Mouse (Mus musculus) forebrain, embryonic 11.5 days (tissue): ENCODE measurements around the gene 1110059G10Rik. TPM values are rescaled to one million over a fixed set of nuclear protein-coding genes. Genes with fewer than 3 reads are reported as not detected.

Source experiments
- ATAC-seq: fragments of 200-750 bp; cut with Nextera tagmentation; replicated peaks from 2 replicates; pipeline ENCODE4 v1.8.0; 2017; ENCODE audit warnings: moderate TSS enrichment; ENCODE audit not compliant: low FRiP score
- DNase-seq: peaks from one replicate; pipeline ENCODE4 v3.0.0-alpha.2; 2017; ENCODE audit warnings: low spot score
- H3K27ac ChIP-seq: fragments of 300-500 bp; sonication (generic); 2 replicates; pipeline ENCODE4 v1.5.1; 2014; ENCODE audit warnings: low read depth, low read length
- H3K27me3 ChIP-seq: fragments of 300-500 bp; sonication (generic); 2 replicates; pipeline ENCODE4 v1.6.1; 2014; ENCODE audit warnings: mild to moderate bottlenecking, low read length, mixed read lengths; ENCODE audit not compliant: control insufficient read depth, insufficient read depth
- H3K36me3 ChIP-seq: fragments of 300-500 bp; sonication (generic); 2 replicates; pipeline ENCODE4 v1.6.1; 2014; ENCODE audit warnings: mild to moderate bottlenecking, low read length, moderate library complexity, mixed read lengths; ENCODE audit not compliant: control insufficient read depth, insufficient read depth
- H3K4me1 ChIP-seq: fragments of 300-500 bp; sonication (generic); replicated peaks from 2 replicates; pipeline ENCODE4 v1.6.1; 2014; ENCODE audit warnings: low read length, mixed read lengths; ENCODE audit not compliant: control insufficient read depth, insufficient read depth
- H3K4me2 ChIP-seq: fragments of 300-500 bp; sonication (generic); 2 replicates; pipeline ENCODE4 v1.6.1; 2014; ENCODE audit warnings: low read depth, mild to moderate bottlenecking, low read length, moderate library complexity, mixed read lengths; ENCODE audit not compliant: severe bottlenecking
- H3K4me3 ChIP-seq: fragments of 300-500 bp; sonication (generic); 2 replicates; pipeline ENCODE4 v1.5.1; 2014; ENCODE audit warnings: low read depth, low read length
- H3K9ac ChIP-seq: fragments of 300-500 bp; sonication (generic); 2 replicates; pipeline ENCODE4 v1.6.1; 2014; ENCODE audit warnings: low read length
- H3K9me3 ChIP-seq: fragments of 300-500 bp; sonication (generic); 2 replicates; pipeline ENCODE4 v1.6.1; 2016; ENCODE audit warnings: low read length, mixed read lengths; ENCODE audit not compliant: control insufficient read depth
- WGBS: fragments of 180-500 bp; shearing (Covaris S2); extraction: QIAGEN DNeasy Blood & Tissue Kit; methylation state at CpG from one replicate; pipeline ENCODE4 v1.1.7; 2014; 5-methylcytosine and 5-hydroxymethylcytosine counted together
- polyA plus RNA-seq: library from polyadenylated mRNA; unstranded; fragments of >200 nt; fragmentation: Nextera tagmentation; extraction: Ambion mirVana; gene quantifications from 2 replicates; pipeline ENCODE4 v1.2.1, GENCODE M21; 2014

1110059G10Rik gene
- polyA plus RNA-seq, result 28.9 and 31.9 TPM in 2 replicates

GRCm38 (mm10) chr9:122950643-122951475 lies at the start of gene 1110059G10Rik, which contains the start of gene Kif15:
1110059G10Rik (minus strand) TSS chr9:122951000.
Kif15 (plus strand) TSS chr9:122951046.
- peak within 1 kb of the TSS; percentile 92 for H3K4me3 ChIP-seq
- no peaks in the 10 kb centered on the region for H3K27me3 ChIP-seq
- peak within 1 kb of the TSS; percentile 66; the same call in 1 of the 2 replicates for H3K27ac ChIP-seq
- under 1% methylated on average over 64 of the region's 64 CpGs for WGBS
- peak within 1 kb of the TSS; percentile 59 for H3K9ac ChIP-seq
- no peaks in the 10 kb centered on the region for H3K36me3 ChIP-seq
- DNase-seq, result peak; percentile 97
- peak; percentile 98 for ATAC-seq
- H3K9me3 ChIP-seq, result no peaks in the 10 kb centered on the region
- peak within 1 kb of the TSS; percentile 65 for H3K4me2 ChIP-seq
- peaks cover 3% of the 10 kb centered on the region; the same call in 1 of the 2 replicates for H3K4me1 ChIP-seq

- no peak for DNase-seq
- 93% methylated on average over 4 of the region's 4 CpGs for WGBS
- Histone ChIP-seq H3K27ac (no peak overlapping the region), H3K27me3 (no peaks in the 10 kb centered on the region), H3K4me1 (no peaks in the 10 kb centered on the region), H3K4me2 (no peak overlapping the region), H3K9me3 (no peaks in the 10 kb centered on the region), H3K36me3 (peaks cover 9% of the 10 kb centered on the region), H3K4me3 (no peak overlapping the region), H3K9ac (no peak overlapping the region)
- ATAC-seq, result no peak
Observed at GRCm38 (mm10) chr9:122999193-122999586, 48.4 kb upstream of the 1110059G10Rik start.

- Histone ChIP-seq H3K27me3 (no peaks in the 10 kb centered on the region), H3K4me2 (no peak overlapping the region), H3K4me3 (no peak overlapping the region), H3K9me3 (no peaks in the 10 kb centered on the region), H3K27ac (no peak overlapping the region), H3K9ac (no peak overlapping the region), H3K4me1 (no peaks in the 10 kb centered on the region), H3K36me3 (peaks cover 9% of the 10 kb centered on the region)
- ATAC-seq (no peak), DNase-seq (no peak)
- WGBS, result 95% methylated on average over 10 of the region's 10 CpGs
Observed at GRCm38 (mm10) chr9:122998406-122999192, 47.8 kb upstream of the 1110059G10Rik start.

GRCm38 (mm10) chr9:122928915-122929314 lies 21.9 kb downstream of the 1110059G10Rik start:
- H3K27me3 ChIP-seq, result no peaks in the 10 kb centered on the region
- peaks cover 55% of the 10 kb centered on the region for H3K36me3 ChIP-seq
- 96% methylated on average over 3 of the region's 3 CpGs for WGBS
- DNase-seq (no peak), ATAC-seq (no peak)
- no peak overlapping the region for H3K4me3 ChIP-seq
- no peak overlapping the region for H3K27ac ChIP-seq
- peaks cover under 1% of the 10 kb centered on the region; the same call in 1 of the 2 replicates for H3K4me1 ChIP-seq
- no peak overlapping the region for H3K9ac ChIP-seq
- H3K9me3 ChIP-seq, result no peaks in the 10 kb centered on the region; the same call in 1 of the 2 replicates
- no peak overlapping the region for H3K4me2 ChIP-seq

GRCm38 (mm10) chr9:122922936-122923381 lies 27.8 kb downstream of the 1110059G10Rik start, which contains the start of gene Zfp105:
Zfp105 (plus strand) TSS chr9:122923072.
- Histone ChIP-seq H3K27me3 (no peaks in the 10 kb centered on the region), H3K27ac (peak within 1 kb of the TSS; percentile 63), H3K9me3 (no peaks in the 10 kb centered on the region), H3K4me1 (peaks cover 3% of the 10 kb centered on the region; the same call in 1 of the 2 replicates), H3K4me2 (peak within 1 kb of the TSS; percentile 53), H3K9ac (peak within 1 kb of the TSS; percentile 97), H3K36me3 (peaks cover 28% of the 10 kb centered on the region), H3K4me3 (peak within 1 kb of the TSS; percentile 75)
- DNase-seq, result peak; percentile 93
- WGBS, result under 1% methylated on average over 43 of the region's 43 CpGs
- ATAC-seq, result peak; percentile 99

GRCm38 (mm10) chr9:122922436-122922835 lies 28.4 kb downstream of the 1110059G10Rik start:
- no peaks in the 10 kb centered on the region for H3K27me3 ChIP-seq
- peak; percentile 42; the same call in 1 of the 2 replicates for ATAC-seq
- H3K4me3 ChIP-seq, result peak overlapping the region; percentile 75
- no peak for DNase-seq
- H3K4me2 ChIP-seq, result peak overlapping the region; percentile 53; the same call in 1 of the 2 replicates
- no peak overlapping the region for H3K27ac ChIP-seq
- H3K9ac ChIP-seq, result peak overlapping the region; percentile 97; the same call in 1 of the 2 replicates
- 18% methylated on average over 3 of the region's 3 CpGs for WGBS
- peaks cover 3% of the 10 kb centered on the region; the same call in 1 of the 2 replicates for H3K4me1 ChIP-seq
- no peaks in the 10 kb centered on the region for H3K9me3 ChIP-seq
- H3K36me3 ChIP-seq, result peaks cover 24% of the 10 kb centered on the region

- peak overlapping the region; percentile 89 for H3K9ac ChIP-seq
- H3K27ac ChIP-seq, result no peak overlapping the region
- ATAC-seq (peak; percentile 99), DNase-seq (peak; percentile 88)
- H3K9me3 ChIP-seq, result no peaks in the 10 kb centered on the region
- H3K4me1 ChIP-seq, result peaks cover 2% of the 10 kb centered on the region; the same call in 1 of the 2 replicates
- H3K36me3 ChIP-seq, result no peaks in the 10 kb centered on the region
- peak overlapping the region; percentile 74 for H3K4me2 ChIP-seq
- peak overlapping the region; percentile 57 for H3K4me3 ChIP-seq
- WGBS, result 14% methylated on average over 32 of the region's 32 CpGs
- no peaks in the 10 kb centered on the region for H3K27me3 ChIP-seq
Observed at GRCm38 (mm10) chr9:122902717-122903535, 47.9 kb downstream of the 1110059G10Rik start.
